Mouse (Mus musculus) hindbrain, embryonic 13.5 days (tissue): ENCODE measurements around the gene Atp5d. TPM values are rescaled to one million over a fixed set of nuclear protein-coding genes. Genes with fewer than 3 reads are reported as not detected.

Experiments
- ATAC-seq: fragments of 200-750 bp; cut with Nextera tagmentation; 2 replicates; pipeline ENCODE4 v1.8.0; 2017; ENCODE audit warnings: moderate TSS enrichment; ENCODE audit not compliant: low FRiP score
- H3K27ac ChIP-seq: fragments of 300-500 bp; sonication (generic); 2 replicates; pipeline ENCODE4 v1.5.1; 2015; ENCODE audit warnings: inconsistent platforms, mild to moderate bottlenecking, moderate library complexity
- H3K27me3 ChIP-seq: fragments of 300-500 bp; sonication (generic); 2 replicates; pipeline ENCODE4 v1.6.1; 2015; ENCODE audit warnings: mild to moderate bottlenecking, inconsistent platforms
- H3K36me3 ChIP-seq: fragments of 300-500 bp; sonication (generic); 2 replicates; pipeline ENCODE4 v1.6.1; 2015; ENCODE audit warnings: mild to moderate bottlenecking, inconsistent platforms
- H3K4me1 ChIP-seq: fragments of 300-500 bp; sonication (generic); replicated peaks from 2 replicates; pipeline ENCODE4 v1.6.1; 2015; ENCODE audit warnings: inconsistent platforms
- H3K4me2 ChIP-seq: fragments of 300-500 bp; sonication (generic); 2 replicates; pipeline ENCODE4 v1.6.1; 2015; ENCODE audit warnings: inconsistent platforms, mild to moderate bottlenecking, moderate library complexity
- H3K4me3 ChIP-seq: fragments of 300-500 bp; sonication (generic); 2 replicates; pipeline ENCODE4 v1.5.1; 2015; ENCODE audit warnings: mild to moderate bottlenecking, inconsistent platforms
- H3K9ac ChIP-seq: fragments of 300-500 bp; sonication (generic); 2 replicates; pipeline ENCODE4 v1.6.1; 2015; ENCODE audit warnings: mild to moderate bottlenecking, inconsistent platforms
- H3K9me3 ChIP-seq: fragments of 300-500 bp; sonication (generic); 2 replicates; pipeline ENCODE4 v1.6.1; 2016; ENCODE audit warnings: inconsistent platforms
- WGBS: fragments of 180-500 bp; shearing (Covaris S2); methylation state at CpG from one replicate; pipeline ENCODE4 v1.1.7; 2015; 5-methylcytosine and 5-hydroxymethylcytosine counted together
- polyA plus RNA-seq: library from polyadenylated mRNA; unstranded; fragments of >200 nt; fragmentation: Nextera tagmentation; extraction: Ambion mirVana; gene quantifications from 2 replicates; pipeline ENCODE4 v1.2.1, GENCODE M21; 2015

Gene Atp5d
- polyA plus RNA-seq, 1 experiment from 2014 or later: 449 TPM

DNA sequence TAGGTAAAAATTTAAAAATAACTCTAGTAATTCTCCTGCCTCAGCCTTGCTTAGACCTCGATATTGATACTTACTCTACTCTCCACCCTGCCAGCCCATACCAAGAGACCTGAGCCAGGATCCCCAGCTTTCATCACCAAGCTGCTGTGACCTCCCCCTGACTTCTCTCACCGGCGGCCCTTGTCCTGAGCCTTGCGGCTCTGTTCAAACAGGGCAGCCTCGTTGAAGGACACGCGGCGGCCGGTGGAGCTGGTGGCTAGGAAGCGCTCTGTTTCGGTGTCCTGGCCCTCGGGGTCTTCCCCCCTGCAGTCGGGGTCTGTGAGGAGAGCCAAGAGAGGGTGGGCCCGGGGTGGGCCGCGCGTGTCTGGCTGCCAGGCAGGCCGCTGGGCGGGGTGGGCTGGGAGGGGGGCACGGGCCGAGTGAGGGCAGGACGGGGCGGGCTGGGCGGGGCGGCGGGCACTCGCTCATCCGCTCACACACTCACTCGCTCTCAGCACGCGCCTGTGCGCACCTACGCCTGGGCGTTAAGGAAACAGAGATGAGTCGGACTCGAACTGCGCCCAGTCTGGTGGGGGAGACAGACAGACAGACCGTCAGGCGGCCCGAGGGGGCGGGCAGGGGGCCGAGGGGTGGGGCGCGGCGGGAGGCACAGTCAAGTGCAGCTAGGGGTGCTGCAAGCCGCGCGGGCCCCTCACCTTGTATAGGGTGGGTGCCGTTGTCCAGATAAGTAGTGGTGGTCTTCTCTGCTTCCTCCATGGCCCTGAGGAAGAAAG, 2.1 kb upstream of the Atp5d start:
- Histone ChIP-seq H3K9ac (peak overlapping the region; percentile 97), H3K4me1 (peaks cover 60% of the 10 kb centered on the region), H3K4me3 (peak overlapping the region; percentile 82), H3K27me3 (peaks cover 29% of the 10 kb centered on the region), H3K27ac (peak overlapping the region; percentile 98), H3K9me3 (no peaks in the 10 kb centered on the region), H3K4me2 (peak overlapping the region; percentile 93), H3K36me3 (peaks cover 53% of the 10 kb centered on the region)
- 14% methylated on average over 35 of the region's 49 CpGs for WGBS
- no peak for ATAC-seq

GRCm38 (mm10) chr10:80136952-80137625, 1.3 kb upstream of the Atp5d start:
- peak overlapping the region; percentile 82 for H3K4me3 ChIP-seq
- peak overlapping the region; percentile 97 for H3K9ac ChIP-seq
- peaks cover 27% of the 10 kb centered on the region for H3K27me3 ChIP-seq
- peak overlapping the region; percentile 98 for H3K27ac ChIP-seq
- peaks cover 46% of the 10 kb centered on the region for H3K36me3 ChIP-seq
- H3K4me1 ChIP-seq: peaks cover 58% of the 10 kb centered on the region
- ATAC-seq: no peak
- peak overlapping the region; percentile 93 for H3K4me2 ChIP-seq
- no peaks in the 10 kb centered on the region for H3K9me3 ChIP-seq
- 5% methylated on average over 27 of the region's 29 CpGs for WGBS

GRCm38 (mm10) chr10:80137626-80138552, 543 bp upstream of the Atp5d start:
- peak overlapping the region; percentile 97 for H3K9ac ChIP-seq
- no peak for ATAC-seq
- WGBS: 3% methylated on average over 25 of the region's 33 CpGs
- peak overlapping the region; percentile 93 for H3K4me2 ChIP-seq
- no peaks in the 10 kb centered on the region for H3K9me3 ChIP-seq
- peaks cover 38% of the 10 kb centered on the region for H3K36me3 ChIP-seq
- peaks cover 60% of the 10 kb centered on the region for H3K4me1 ChIP-seq
- peak overlapping the region; percentile 98 for H3K27ac ChIP-seq
- H3K27me3 ChIP-seq: peaks cover 25% of the 10 kb centered on the region
- H3K4me3 ChIP-seq: peak overlapping the region; percentile 82

- H3K36me3 ChIP-seq: peaks cover 33% of the 10 kb centered on the region
- peak; percentile 2; the same call in 1 of the 2 replicates for ATAC-seq
- H3K9ac ChIP-seq: peak overlapping the region; percentile 97
- H3K4me3 ChIP-seq: peak overlapping the region; percentile 82
- no peaks in the 10 kb centered on the region for H3K9me3 ChIP-seq
- H3K27me3 ChIP-seq: peaks cover 25% of the 10 kb centered on the region
- WGBS: 3% methylated on average over 8 of the region's 10 CpGs
- H3K27ac ChIP-seq: peak overlapping the region; percentile 98
- H3K4me1 ChIP-seq: peaks cover 67% of the 10 kb centered on the region
- H3K4me2 ChIP-seq: peak overlapping the region; percentile 93
These were observed 975 bp downstream of the Atp5d start for GRCm38 (mm10) chr10:80139439-80139775.

DNA sequence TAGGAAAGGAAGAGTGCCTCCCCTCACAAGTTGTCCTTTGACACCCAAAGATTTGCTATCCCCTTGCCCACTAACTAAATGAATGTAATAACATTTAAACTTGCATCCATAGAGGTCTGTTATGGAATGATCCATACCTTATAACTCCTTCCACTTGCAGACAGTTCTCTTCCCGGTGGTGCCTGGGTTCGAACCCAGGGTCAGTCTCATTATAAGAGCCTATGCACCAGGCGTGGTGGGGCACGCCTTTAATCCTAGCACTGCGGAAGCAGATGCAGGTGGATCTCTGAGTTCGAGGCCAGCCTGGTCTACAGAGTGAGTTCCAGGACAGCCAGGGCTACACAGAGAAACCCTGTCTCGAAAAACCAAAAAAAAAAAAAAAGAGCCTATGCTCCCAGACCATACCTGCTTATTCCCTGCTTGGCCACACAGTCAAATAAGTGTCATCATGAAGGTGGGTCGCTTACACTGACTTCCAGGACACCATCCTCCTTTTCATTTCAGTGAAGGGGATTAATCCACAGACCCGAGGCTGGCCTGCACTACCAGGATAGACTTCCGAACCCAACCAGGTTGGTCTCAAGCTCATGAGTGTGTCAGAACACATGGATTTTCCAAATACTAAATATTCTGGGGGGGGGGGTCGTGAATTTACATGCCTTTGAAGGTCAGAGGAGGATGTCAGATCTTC, 1.7 kb downstream of the Atp5d start:
- Histone ChIP-seq H3K4me1 (peaks cover 72% of the 10 kb centered on the region), H3K36me3 (peaks cover 33% of the 10 kb centered on the region), H3K4me2 (peak overlapping the region; percentile 93; the same call in 1 of the 2 replicates), H3K27ac (peak overlapping the region; percentile 98), H3K9me3 (no peaks in the 10 kb centered on the region), H3K9ac (peak overlapping the region; percentile 63; the same call in 1 of the 2 replicates), H3K27me3 (peaks cover 19% of the 10 kb centered on the region), H3K4me3 (peak overlapping the region; percentile 82; the same call in 1 of the 2 replicates)
- no peak for ATAC-seq
- WGBS: 79% methylated on average over 11 of the region's 11 CpGs

DNA sequence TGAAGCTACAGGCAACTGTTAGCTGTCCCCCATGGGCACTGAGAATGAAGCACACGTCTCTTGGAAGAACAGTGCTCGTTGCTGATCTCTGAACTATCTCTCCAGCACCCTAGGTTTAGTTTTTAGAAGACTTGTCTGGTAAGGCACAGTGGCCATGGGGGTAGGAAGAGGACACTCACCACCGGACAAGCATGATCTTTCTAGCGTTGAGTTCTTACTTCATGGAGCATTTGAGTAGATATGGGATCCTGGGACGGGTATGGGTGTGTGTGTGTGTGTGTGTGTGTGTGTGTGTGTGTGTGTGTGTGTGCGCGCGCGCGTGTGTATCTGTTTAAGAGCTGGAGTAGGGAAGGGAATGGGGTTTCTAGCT, 2.2 kb downstream of the Atp5d start, which contains the start of gene Cbarp:
Gene Cbarp, minus strand, starts transcription at position 170 of the 370 bp plus-strand sequence.
- peaks cover 77% of the 10 kb centered on the region for H3K4me1 ChIP-seq
- peaks cover 32% of the 10 kb centered on the region for H3K36me3 ChIP-seq
- H3K4me3 ChIP-seq: peak within 1 kb of the TSS; percentile 82
- no peaks in the 10 kb centered on the region for H3K9me3 ChIP-seq
- peak within 1 kb of the TSS; percentile 97 for H3K9ac ChIP-seq
- H3K4me2 ChIP-seq: peak within 1 kb of the TSS; percentile 93
- peaks cover 14% of the 10 kb centered on the region for H3K27me3 ChIP-seq
- ATAC-seq: no peak
- H3K27ac ChIP-seq: peak within 1 kb of the TSS; percentile 98
- WGBS: 69% methylated on average over 10 of the region's 10 CpGs

- peak; percentile 33 for ATAC-seq
- Histone ChIP-seq H3K4me2 (peak overlapping the region; percentile 83), H3K4me3 (peak overlapping the region; percentile 81), H3K9me3 (no peaks in the 10 kb centered on the region), H3K9ac (peak overlapping the region; percentile 63), H3K27ac (peak overlapping the region; percentile 91), H3K36me3 (peaks cover 32% of the 10 kb centered on the region), H3K27me3 (peaks cover 8% of the 10 kb centered on the region), H3K4me1 (peaks cover 78% of the 10 kb centered on the region)
- under 1% methylated on average over 29 of the region's 29 CpGs for WGBS
These were observed 2.8 kb downstream of the Atp5d start for GRCm38 (mm10) chr10:80141243-80141642.

GRCm38 (mm10) chr10:80141786-80142529, 3.5 kb downstream of the Atp5d start:
- peak; percentile 79 for ATAC-seq
- H3K36me3 ChIP-seq: peaks cover 33% of the 10 kb centered on the region
- 1% methylated on average over 42 of the region's 43 CpGs for WGBS
- H3K4me2 ChIP-seq: peak overlapping the region; percentile 83
- 0 out of 2 replicates have a peak, but pooled peaks cover 2% of the 10 kb centered on the region for H3K27me3 ChIP-seq
- H3K4me1 ChIP-seq: peaks cover 78% of the 10 kb centered on the region
- peak overlapping the region; percentile 91 for H3K27ac ChIP-seq
- H3K4me3 ChIP-seq: peak overlapping the region; percentile 81
- H3K9ac ChIP-seq: peak overlapping the region; percentile 97
- H3K9me3 ChIP-seq: no peaks in the 10 kb centered on the region

DNA sequence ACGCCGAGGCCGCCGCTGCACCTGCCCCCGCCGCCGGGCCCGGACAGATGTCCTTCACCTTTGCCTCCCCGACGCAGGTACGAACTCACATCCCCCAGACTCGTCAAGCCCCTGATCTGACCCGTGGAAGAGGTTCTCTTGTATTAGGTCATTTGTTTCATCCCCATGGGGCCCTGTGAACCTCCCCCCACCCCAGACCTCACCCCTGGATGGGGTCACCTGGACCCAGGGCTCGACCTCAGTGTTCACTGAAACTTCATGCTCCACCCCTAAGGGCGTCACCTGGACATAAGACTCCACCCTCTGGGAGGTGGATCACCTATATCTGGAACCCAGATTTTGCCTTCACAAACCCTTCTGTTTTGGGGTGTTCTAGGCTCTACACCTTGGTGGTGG, 4.1 kb downstream of the Atp5d start:
- H3K36me3 ChIP-seq: peaks cover 33% of the 10 kb centered on the region
- peak overlapping the region; percentile 81 for H3K4me3 ChIP-seq
- H3K27ac ChIP-seq: peak overlapping the region; percentile 91
- peak; percentile 2 for ATAC-seq
- no peaks in the 10 kb centered on the region for H3K27me3 ChIP-seq
- 0% methylated on average over 15 of the region's 15 CpGs for WGBS
- no peaks in the 10 kb centered on the region for H3K9me3 ChIP-seq
- peak overlapping the region; percentile 97 for H3K9ac ChIP-seq
- peaks cover 78% of the 10 kb centered on the region for H3K4me1 ChIP-seq
- peak overlapping the region; percentile 83 for H3K4me2 ChIP-seq

- no peak overlapping the region for H3K9ac ChIP-seq
- no peaks in the 10 kb centered on the region for H3K9me3 ChIP-seq
- H3K4me2 ChIP-seq: 0 out of 2 replicates have a peak overlapping the region, but pooled peaks have one; percentile 83
- 0 out of 2 replicates have a peak overlapping the region, but pooled peaks have one; percentile 81 for H3K4me3 ChIP-seq
- peaks cover 33% of the 10 kb centered on the region for H3K36me3 ChIP-seq
- H3K4me1 ChIP-seq: peaks cover 75% of the 10 kb centered on the region
- 94% methylated on average over 7 of the region's 7 CpGs for WGBS
- H3K27ac ChIP-seq: no peak overlapping the region
- ATAC-seq: no peak
- H3K27me3 ChIP-seq: no peaks in the 10 kb centered on the region
These were observed 5.2 kb downstream of the Atp5d start for GRCm38 (mm10) chr10:80143664-80144063.

- Histone ChIP-seq H3K27ac (no peak overlapping the region), H3K4me3 (no peak overlapping the region), H3K27me3 (no peaks in the 10 kb centered on the region), H3K36me3 (peaks cover 33% of the 10 kb centered on the region), H3K9me3 (no peaks in the 10 kb centered on the region), H3K4me2 (no peak overlapping the region), H3K9ac (no peak overlapping the region), H3K4me1 (peaks cover 75% of the 10 kb centered on the region)
- no peak for ATAC-seq
- 97% methylated on average over 12 of the region's 12 CpGs for WGBS
These were observed 5.7 kb downstream of the Atp5d start for GRCm38 (mm10) chr10:80144159-80144558.
